Mouse (Mus musculus) neutrophil, adult 83 days (primary cell): ENCODE measurements around the gene Amdhd1. TPM values are rescaled to one million over a fixed set of nuclear protein-coding genes. Genes with fewer than 3 reads are reported as not detected.

ENCODE experiments used
- total RNA-seq, 2 experiments: library from RNA; stranded (reverse); gene quantifications; one replicate each; pipeline ENCODE4 v1.2.4; 2023

Gene Amdhd1
- not detected for total RNA-seq

DNA sequence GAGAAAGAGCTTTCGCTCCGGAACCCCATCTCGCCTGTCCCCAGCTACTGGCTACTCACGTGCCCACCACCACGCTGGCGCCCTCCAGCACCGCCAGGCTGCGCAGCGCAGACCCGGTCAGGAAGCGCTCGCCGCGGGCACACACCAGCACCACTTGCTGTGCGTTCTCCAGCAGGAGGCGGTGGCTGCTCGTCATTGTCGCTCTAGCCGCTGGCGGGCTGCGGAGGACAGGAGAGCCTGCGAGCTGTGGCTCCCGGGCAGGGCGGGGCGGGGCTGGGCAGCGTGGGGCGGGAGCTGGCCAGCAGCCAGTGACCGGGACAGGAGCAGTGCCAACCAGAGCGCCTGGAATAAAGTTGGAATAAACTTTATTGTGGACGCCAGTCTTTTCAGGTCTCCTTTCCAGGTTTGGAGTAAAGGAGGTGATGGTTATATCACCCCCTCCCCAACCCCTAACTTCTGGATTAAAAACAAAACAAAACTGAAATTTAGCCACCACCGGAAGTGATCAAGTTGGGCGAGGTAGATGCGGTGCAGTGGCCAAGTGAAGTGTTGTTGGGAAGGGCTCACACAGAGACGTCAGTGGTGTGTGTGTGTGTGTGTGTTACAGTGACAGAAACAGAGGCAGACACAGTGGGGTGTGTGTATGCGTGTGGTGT is at the start of gene Amdhd1:
Gene Amdhd1 (minus strand): TSS at position 259 of the 656 bp plus-strand sequence.

DNA sequence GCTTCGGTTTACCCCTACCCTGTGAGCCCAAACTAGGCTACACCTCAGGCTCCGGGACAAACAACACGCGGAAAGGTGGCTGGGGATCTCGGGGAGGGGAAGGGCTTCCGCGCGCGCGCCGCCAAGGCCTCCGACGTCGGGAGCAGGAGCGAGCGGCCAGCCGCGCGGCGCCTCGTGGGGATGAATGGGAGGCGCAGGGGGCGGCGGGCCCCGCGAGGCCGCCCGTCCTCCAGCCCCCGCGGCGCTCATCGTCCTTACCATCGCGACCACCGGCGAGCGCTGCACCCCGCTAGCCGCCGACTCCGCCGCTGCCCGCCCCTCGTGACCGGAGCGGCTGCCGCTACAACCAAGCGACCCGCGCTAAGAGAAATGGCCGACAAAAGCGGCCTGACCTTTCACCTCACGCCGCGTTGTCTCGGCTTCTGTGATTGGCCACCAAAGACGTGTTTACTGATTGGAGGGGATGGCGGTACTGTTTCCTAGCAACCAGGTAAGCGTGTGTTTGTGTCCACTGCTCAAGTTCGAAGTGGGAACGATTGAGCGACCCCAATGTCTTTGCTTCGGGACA is 49.5 kb upstream of the Amdhd1 start, which contains the start of gene Snrpf:
Gene Snrpf (minus strand): TSS at position 426 of the 568 bp plus-strand sequence.

GRCm38 (mm10) chr10:93540431-93541210 is 788 bp upstream of the Amdhd1 start, which contains the start of gene Ccdc38:
Ccdc38 (plus strand) TSS chr10:93540632.

DNA sequence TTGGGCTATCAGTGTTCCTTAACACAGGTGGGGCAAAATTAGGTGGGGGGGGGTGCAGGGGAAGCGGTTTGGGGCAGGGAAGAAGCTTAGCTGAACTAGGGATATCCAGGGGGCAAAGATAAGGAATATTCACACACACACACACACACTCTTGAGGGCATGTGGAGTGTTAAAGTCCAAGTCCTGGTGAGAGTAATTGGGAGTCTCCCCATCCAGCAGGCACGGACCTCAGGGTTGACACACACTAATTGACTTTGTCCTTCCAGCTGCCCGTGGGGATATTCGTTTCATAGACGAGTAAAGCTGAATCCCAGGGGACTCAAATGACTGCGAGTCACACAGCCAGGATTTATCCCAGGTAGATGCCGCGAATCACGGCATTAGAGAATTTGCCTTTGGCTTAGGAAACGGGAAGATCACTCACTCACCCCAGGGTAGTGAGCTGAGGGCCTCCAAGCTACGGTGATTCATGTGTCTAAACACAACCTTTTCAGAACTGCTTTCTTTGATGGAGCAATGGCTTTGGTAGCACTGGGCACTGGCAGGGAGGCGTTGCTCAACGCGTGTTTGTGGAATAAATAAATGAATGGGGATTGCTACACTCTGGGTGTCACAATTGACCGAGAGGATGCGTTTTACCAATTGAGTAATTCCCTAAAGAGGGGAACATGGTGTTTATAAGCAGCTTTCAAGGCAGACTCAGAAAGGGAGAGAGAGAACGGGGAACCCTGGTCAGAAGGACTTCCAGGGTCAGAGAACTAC is 51.6 kb downstream of the Amdhd1 start, which contains the start of gene Hal:
Gene Hal (plus strand): TSS at position 703 of the 762 bp plus-strand sequence.

Other genes with a start within 250 kb of the Amdhd1 start
- 10 to 100 TPM; 22.5 to 24.8 TPM for gene Elk3, start 228.9 kb downstream of the Amdhd1 start, total RNA-seq
- 100 to 1,000 TPM; 484 to 508 TPM for gene Lta4h, start 86.6 kb downstream of the Amdhd1 start, total RNA-seq
- gene Hal, start 51.3 kb downstream of the Amdhd1 start, total RNA-seq = 1 to 10 TPM; 7.1 to 8.4 TPM
- not detected for gene Ccdc38, start 599 bp upstream of the Amdhd1 start, total RNA-seq
- gene Snrpf, start 49.7 kb upstream of the Amdhd1 start, total RNA-seq = 10 to 100 TPM; 13.3 to 21.3 TPM
- gene Ntn4, start 100.6 kb upstream of the Amdhd1 start, total RNA-seq = 1 to 10 TPM in 1 of 2 experiments, under 1 TPM in 1; 0.93 to 1.1 TPM